Mouse (Mus musculus) kidney, postnatal 0 days (tissue): ENCODE data around the gene Hnrnpd. TPM values are rescaled to one million over a fixed set of nuclear protein-coding genes. Genes with fewer than 3 reads are reported as not detected.

Source experiments
- ATAC-seq: fragments of 200-750 bp; cut with Nextera tagmentation; replicated peaks from 2 replicates; pipeline ENCODE4 v1.8.0; 2017; ENCODE audit warnings: low read depth, moderate number of reproducible peaks, moderate TSS enrichment, moderate library complexity; ENCODE audit not compliant: low FRiP score
- DNase-seq: peaks from one replicate; pipeline ENCODE4 v3.0.0-alpha.2; 2016; ENCODE audit warnings: low spot score
- H3K27ac ChIP-seq: fragments of 300-500 bp; sonication (generic); 2 replicates; pipeline ENCODE4 v1.5.1; 2014; ENCODE audit warnings: mild to moderate bottlenecking
- H3K27me3 ChIP-seq: fragments of 300-500 bp; sonication (generic); 2 replicates; pipeline ENCODE4 v1.6.1; 2014; ENCODE audit warnings: low read length, mixed read lengths; ENCODE audit not compliant: insufficient read depth
- H3K36me3 ChIP-seq: fragments of 300-500 bp; sonication (generic); 2 replicates; pipeline ENCODE4 v1.6.1; 2014; ENCODE audit warnings: low read length, mixed read lengths; ENCODE audit not compliant: insufficient read depth
- H3K4me1 ChIP-seq: fragments of 300-500 bp; sonication (generic); replicated peaks from 2 replicates; pipeline ENCODE4 v1.6.1; 2014; ENCODE audit warnings: antibody characterized with exemption, low read length, mixed read lengths; ENCODE audit not compliant: insufficient read depth
- H3K4me2 ChIP-seq: fragments of 300-500 bp; sonication (generic); 2 replicates; pipeline ENCODE4 v1.6.1; 2014; ENCODE audit warnings: mild to moderate bottlenecking, low read length, moderate library complexity, mixed read lengths
- H3K4me3 ChIP-seq: fragments of 300-500 bp; sonication (generic); replicated peaks from 2 replicates; pipeline ENCODE4 v1.5.1; 2014; ENCODE audit warnings: low read depth, low read length
- H3K9ac ChIP-seq: fragments of 300-500 bp; sonication (generic); 2 replicates; pipeline ENCODE4 v1.6.1; 2014; ENCODE audit warnings: low read depth, low read length
- H3K9me3 ChIP-seq: fragments of 300-500 bp; sonication (generic); replicated peaks from 2 replicates; pipeline ENCODE4 v1.6.1; 2016; ENCODE audit warnings: low read length, inconsistent platforms, mixed read lengths
- CTCF ChIP-seq: IDR thresholded peaks from 2 replicates; pipeline ENCODE4 v1.5.1; 2016; ENCODE audit warnings: antibody characterized with exemption, low read depth, mild to moderate bottlenecking, moderate library complexity
- WGBS: fragments of 180-500 bp; shearing (Covaris S2); extraction: QIAGEN DNeasy Blood & Tissue Kit; methylation state at CpG from one replicate; pipeline ENCODE4 v1.1.7; 2014; 5-methylcytosine and 5-hydroxymethylcytosine counted together
- polyA plus RNA-seq: library from polyadenylated mRNA; unstranded; fragments of >200 nt; fragmentation: Nextera tagmentation; extraction: Ambion mirVana; gene quantifications from 2 replicates; pipeline ENCODE4 v1.2.1, GENCODE M21; 2015

Hnrnpd gene
- polyA plus RNA-seq, 1 experiment from 2014 or later, result 125 TPM

DNA sequence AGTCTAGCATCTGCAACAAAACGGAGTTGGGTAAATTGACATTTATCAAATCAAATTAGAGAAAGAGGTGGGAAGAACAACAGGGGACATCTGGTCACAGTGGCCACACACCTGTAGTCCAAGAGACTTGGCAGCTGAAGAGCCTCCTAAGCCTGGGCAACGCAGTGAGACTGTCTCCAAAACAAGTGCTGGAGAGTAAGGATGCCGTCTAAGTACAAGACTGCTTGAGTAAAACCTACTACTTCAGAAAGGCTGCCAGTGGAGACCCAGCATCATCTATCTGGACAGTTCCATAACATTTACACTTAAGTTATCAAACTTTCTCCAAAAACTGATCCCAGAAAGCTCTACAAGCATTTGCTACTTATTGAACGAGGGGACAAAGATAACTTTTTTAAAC, 3.7 kb downstream of the Hnrnpd start:
- Histone ChIP-seq H3K36me3 (no peaks in the 10 kb centered on the region), H3K9ac (no peak overlapping the region), H3K4me2 (peak overlapping the region; percentile 79), H3K4me1 (peaks cover 13% of the 10 kb centered on the region), H3K27me3 (no peaks in the 10 kb centered on the region), H3K9me3 (no peaks in the 10 kb centered on the region), H3K27ac (no peak overlapping the region), H3K4me3 (no peak overlapping the region)
- DNase-seq (no peak), ATAC-seq (no peak)
- WGBS, result 41% methylated on average over 4 of the region's 4 CpGs
- no peak for TF ChIP-seq CTCF

DNA sequence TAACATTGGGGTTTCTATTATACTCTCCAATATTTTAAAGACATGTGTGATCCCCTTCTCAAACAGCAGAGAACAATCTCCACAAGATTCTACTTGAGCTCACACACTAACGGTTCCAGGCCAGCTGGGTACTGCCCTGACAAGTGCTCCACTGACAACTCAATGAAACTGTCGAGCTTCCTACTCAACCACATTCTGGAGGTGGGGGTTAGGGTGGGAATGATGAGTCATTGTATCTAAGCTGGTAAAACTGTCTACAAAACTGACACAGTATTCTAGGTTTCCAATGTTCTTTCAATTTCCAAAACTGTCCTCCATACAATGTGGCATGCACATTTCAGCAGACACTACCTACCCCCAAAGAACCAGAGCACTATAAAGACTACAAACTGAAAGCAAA, 4.8 kb downstream of the Hnrnpd start:
- H3K27ac ChIP-seq, result no peak overlapping the region
- H3K4me2 ChIP-seq, result peak overlapping the region; percentile 25; the same call in 1 of the 2 replicates
- H3K4me1 ChIP-seq, result peaks cover 10% of the 10 kb centered on the region
- no peak overlapping the region for H3K9ac ChIP-seq
- 8% methylated on average over 2 of the region's 2 CpGs for WGBS
- TF ChIP-seq CTCF, result no peak
- no peaks in the 10 kb centered on the region for H3K9me3 ChIP-seq
- ATAC-seq (no peak), DNase-seq (no peak)
- H3K27me3 ChIP-seq, result no peaks in the 10 kb centered on the region
- H3K4me3 ChIP-seq, result no peak overlapping the region
- no peaks in the 10 kb centered on the region for H3K36me3 ChIP-seq

DNA sequence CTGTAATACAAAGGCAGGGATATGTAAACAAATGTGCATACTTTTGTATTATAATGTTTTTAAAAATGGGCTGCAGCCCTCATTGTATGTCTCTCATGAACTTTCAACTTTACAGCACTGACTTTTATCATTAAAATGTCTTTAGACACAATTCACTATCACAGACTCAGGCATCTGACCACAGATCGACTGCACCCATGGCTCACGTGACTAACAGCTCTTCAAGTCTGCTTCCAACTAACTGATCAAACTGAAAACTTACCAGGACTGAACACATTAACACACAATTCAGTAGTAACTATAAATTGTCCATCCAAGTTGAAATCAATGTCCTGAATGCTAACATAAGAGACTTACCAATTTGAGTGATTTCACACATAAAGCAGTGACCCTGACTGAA, 18.8 kb downstream of the Hnrnpd start:
- WGBS, result 79% methylated on average over 2 of the region's 2 CpGs

DNA sequence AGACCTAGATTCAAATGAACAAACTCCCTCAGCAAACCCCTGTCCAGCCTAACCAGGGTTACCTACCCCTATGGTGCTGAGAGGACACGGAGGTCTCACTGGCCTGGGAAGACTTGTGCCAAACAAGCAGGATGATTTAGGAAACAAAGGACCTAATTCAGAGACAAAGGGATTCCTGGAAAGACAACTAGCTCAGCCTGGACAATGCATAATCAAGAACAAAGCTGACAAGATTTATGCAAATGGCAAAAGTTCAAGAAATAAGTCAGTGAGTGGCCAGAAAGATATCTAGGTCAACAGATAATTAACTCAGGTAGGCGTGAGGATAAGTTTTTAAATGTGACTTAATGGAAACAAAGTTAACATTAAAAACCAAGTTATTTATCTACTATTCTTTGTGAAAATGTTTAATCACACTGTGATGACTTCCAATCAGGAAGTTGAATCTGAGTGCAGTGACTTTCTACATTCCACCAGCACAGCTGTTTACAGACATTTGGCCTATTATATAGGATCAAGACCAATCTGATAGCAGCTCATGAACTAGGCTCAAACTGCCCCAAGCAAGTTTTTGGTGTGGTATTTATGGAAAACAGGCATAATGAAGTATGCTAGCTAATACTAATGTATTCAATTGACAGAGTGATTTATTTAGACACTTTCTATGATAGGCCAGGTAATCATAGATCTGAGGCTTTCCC, 19.4 kb downstream of the Hnrnpd start:
- TF ChIP-seq CTCF, result no peak
- peak; percentile 61 for ATAC-seq
- Histone ChIP-seq H3K27me3 (no peaks in the 10 kb centered on the region), H3K4me2 (no peak overlapping the region), H3K27ac (no peak overlapping the region), H3K4me1 (no peaks in the 10 kb centered on the region), H3K4me3 (no peak overlapping the region), H3K36me3 (peaks cover 27% of the 10 kb centered on the region), H3K9me3 (no peaks in the 10 kb centered on the region), H3K9ac (no peak overlapping the region)
- WGBS, result 56% methylated on average over 2 of the region's 2 CpGs
- peak; percentile 36 for DNase-seq

More for the DNA sequence above, 18.8 kb downstream of the Hnrnpd start:
- Histone ChIP-seq H3K4me3 (no peak overlapping the region), H3K9me3 (no peaks in the 10 kb centered on the region), H3K36me3 (peaks cover 30% of the 10 kb centered on the region), H3K4me1 (no peaks in the 10 kb centered on the region), H3K4me2 (no peak overlapping the region), H3K27me3 (no peaks in the 10 kb centered on the region), H3K27ac (no peak overlapping the region), H3K9ac (no peak overlapping the region)
- no peak; the same call in 1 of the 2 replicates for ATAC-seq
- DNase-seq, result no peak
- TF ChIP-seq CTCF, result no peak

DNA sequence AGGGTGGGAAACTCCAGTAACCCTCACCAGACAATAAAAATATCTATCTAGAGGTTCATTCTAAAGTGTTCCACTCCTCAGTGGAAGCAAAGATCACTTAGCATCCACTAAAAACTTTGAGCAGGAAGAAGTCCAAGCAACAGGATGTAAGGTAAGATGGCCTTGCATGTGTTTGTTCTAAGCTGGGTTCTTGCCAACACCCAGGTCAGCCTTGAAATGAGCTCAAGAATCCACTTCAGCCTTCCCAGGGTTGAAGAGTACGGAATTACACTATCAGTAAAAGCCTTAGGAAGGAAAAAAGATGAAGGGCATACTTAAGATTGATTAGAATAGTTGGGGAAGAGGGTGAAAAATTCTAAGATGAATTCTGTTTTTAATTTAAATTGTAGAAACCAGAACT, 20.1 kb downstream of the Hnrnpd start:
- no peak overlapping the region for H3K4me3 ChIP-seq
- TF ChIP-seq CTCF, result no peak
- no peak for ATAC-seq
- H3K9me3 ChIP-seq, result no peaks in the 10 kb centered on the region
- H3K36me3 ChIP-seq, result peaks cover 21% of the 10 kb centered on the region; the same call in 1 of the 2 replicates
- H3K27ac ChIP-seq, result no peak overlapping the region
- 77% methylated on average over 1 of the region's 1 CpGs for WGBS
- H3K4me1 ChIP-seq, result no peaks in the 10 kb centered on the region
- no peaks in the 10 kb centered on the region for H3K27me3 ChIP-seq
- no peak overlapping the region for H3K9ac ChIP-seq
- no peak overlapping the region for H3K4me2 ChIP-seq
- DNase-seq, result no peak

DNA sequence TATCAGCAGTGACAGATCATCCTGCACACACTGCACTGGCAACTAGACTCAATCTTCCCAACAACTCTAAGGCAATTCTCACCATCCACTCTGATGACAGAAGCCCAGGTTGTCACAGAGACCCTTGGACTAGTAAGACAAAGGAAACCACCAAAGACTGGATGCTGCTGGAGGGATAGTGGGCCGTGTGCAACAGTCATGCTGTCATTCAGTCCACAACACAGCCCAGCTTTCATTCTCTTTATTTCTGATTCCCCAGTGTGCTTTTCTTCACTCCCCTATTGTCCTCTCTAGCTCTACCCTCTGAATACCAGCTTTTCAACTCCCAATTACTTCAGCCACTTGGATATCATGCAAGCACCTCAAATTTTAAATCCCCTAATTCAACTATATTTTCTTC, 24.9 kb downstream of the Hnrnpd start:
- Histone ChIP-seq H3K36me3 (peaks cover 6% of the 10 kb centered on the region; the same call in 1 of the 2 replicates), H3K4me2 (no peak overlapping the region), H3K27me3 (no peaks in the 10 kb centered on the region), H3K9ac (no peak overlapping the region), H3K4me3 (no peak overlapping the region), H3K4me1 (no peaks in the 10 kb centered on the region), H3K27ac (no peak overlapping the region), H3K9me3 (no peaks in the 10 kb centered on the region)
- 63% methylated on average over 1 of the region's 1 CpGs for WGBS
- ATAC-seq (no peak), DNase-seq (no peak)
- no peak for TF ChIP-seq CTCF
